Mouse (Mus musculus): ENCODE data around the gene Slc16a3. TPM values are rescaled to one million over a fixed set of nuclear protein-coding genes. Genes with fewer than 3 reads are reported as not detected.

Gene Slc16a3
- polyA plus RNA-seq, 1 experiment from 2014 or later = 21.9 TPM

DNA sequence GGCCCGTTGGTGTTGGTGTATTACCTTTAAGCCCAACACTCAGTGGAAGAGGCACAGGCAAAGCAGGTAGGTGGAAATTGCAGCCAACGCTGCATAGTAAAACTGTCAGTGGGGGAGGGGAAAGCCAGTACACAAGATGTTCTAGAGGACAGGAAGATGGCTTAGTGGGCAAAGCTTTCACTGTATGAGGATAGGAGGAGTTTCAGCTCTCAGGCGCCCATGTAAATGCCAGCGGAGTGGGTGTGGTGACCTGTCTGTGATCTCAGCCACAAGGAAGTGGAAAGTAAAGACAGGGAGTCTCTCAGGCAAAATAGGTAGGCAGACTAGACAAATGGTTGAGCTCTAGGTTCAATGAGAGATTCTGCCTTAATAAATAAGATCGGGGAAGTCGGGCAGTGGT is 7.3 kb upstream of the Slc16a3 start:
- Histone ChIP-seq H3K36me3 (ENCODE audit: control insufficient read depth, insufficient read depth, low read length) (no peaks in the 10 kb centered on the region), H3K27ac (ENCODE audit: low read depth, low read length) (no peak overlapping the region), H3K9me3 (ENCODE audit: control insufficient read depth, low read length) (no peaks in the 10 kb centered on the region), H3K4me3 (ENCODE audit: low read length) (no peak overlapping the region), H3K4me1 (ENCODE audit: control insufficient read depth, insufficient read depth, low read length) (no peaks in the 10 kb centered on the region), H3K27me3 (ENCODE audit: control insufficient read depth, insufficient read depth, low read length) (no peaks in the 10 kb centered on the region), H3K9ac (ENCODE audit: low read depth, low read length) (no peak overlapping the region), H3K4me2 (replicated peaks; ENCODE audit: low read depth, low read length) (no peak overlapping the region)
- no peak for ATAC-seq (ENCODE audit: low FRiP score, low TSS enrichment)
- WGBS = 86% methylated on average over 6 of the region's 6 CpGs

DNA sequence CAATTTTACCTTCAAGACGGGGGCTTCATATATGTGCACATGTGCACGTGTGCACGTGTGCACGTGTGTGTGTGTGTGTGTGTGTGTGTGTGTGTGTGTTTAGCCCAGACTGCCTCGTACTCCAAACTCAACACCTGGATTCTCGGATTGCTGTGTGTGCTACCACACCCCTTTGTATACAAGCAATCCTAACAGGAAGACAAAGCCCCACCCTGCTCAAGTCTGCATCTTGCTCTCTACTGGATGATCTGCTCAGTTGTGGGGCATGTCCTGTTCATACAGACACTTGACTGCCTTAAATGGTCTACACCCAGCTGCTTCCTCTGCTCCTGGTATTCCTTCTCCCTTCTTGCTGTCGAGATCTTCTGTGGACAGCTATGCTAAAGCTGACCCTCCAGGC is 3.0 kb upstream of the Slc16a3 start:
- H3K4me1 ChIP-seq (ENCODE audit: control insufficient read depth, insufficient read depth, low read length) = peaks cover 20% of the 10 kb centered on the region
- H3K9ac ChIP-seq (ENCODE audit: low read depth, low read length) = no peak overlapping the region
- WGBS = 84% methylated on average over 7 of the region's 7 CpGs
- H3K4me3 ChIP-seq (ENCODE audit: low read length) = no peak overlapping the region
- no peaks in the 10 kb centered on the region for H3K9me3 ChIP-seq (ENCODE audit: control insufficient read depth, low read length)
- H3K4me2 ChIP-seq (replicated peaks; ENCODE audit: low read depth, low read length) = no peak overlapping the region
- ATAC-seq (ENCODE audit: low FRiP score, low TSS enrichment) = no peak
- H3K36me3 ChIP-seq (ENCODE audit: control insufficient read depth, insufficient read depth, low read length) = no peaks in the 10 kb centered on the region
- no peaks in the 10 kb centered on the region for H3K27me3 ChIP-seq (ENCODE audit: control insufficient read depth, insufficient read depth, low read length)
- no peak overlapping the region for H3K27ac ChIP-seq (ENCODE audit: low read depth, low read length)

DNA sequence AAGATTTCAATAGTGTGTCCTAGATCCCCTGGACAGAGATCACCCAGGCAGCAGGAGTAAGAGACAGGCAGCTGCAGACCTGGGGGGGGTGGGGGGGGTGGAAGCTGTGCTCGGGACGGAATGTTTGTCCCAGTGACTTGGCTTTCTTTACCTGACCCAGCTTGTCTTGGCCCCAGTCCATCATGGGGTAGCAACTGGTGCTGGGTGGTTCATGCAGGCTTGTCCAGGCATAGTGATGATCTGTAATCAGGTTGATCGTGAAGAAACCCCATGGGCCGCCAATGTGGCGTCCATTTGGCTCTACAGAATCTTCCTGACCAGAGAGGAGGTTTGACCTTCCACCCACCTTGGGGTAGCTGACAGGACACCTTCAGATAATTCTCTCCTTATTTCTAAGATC is 2.4 kb upstream of the Slc16a3 start:
- no peaks in the 10 kb centered on the region for H3K27me3 ChIP-seq (ENCODE audit: control insufficient read depth, insufficient read depth, low read length)
- H3K4me2 ChIP-seq (replicated peaks; ENCODE audit: low read depth, low read length) = no peak overlapping the region
- H3K9me3 ChIP-seq (ENCODE audit: control insufficient read depth, low read length) = no peaks in the 10 kb centered on the region
- H3K4me3 ChIP-seq (ENCODE audit: low read length) = no peak overlapping the region
- H3K4me1 ChIP-seq (ENCODE audit: control insufficient read depth, insufficient read depth, low read length) = peaks cover 24% of the 10 kb centered on the region
- H3K36me3 ChIP-seq (ENCODE audit: control insufficient read depth, insufficient read depth, low read length) = no peaks in the 10 kb centered on the region
- no peak for ATAC-seq (ENCODE audit: low FRiP score, low TSS enrichment)
- no peak overlapping the region for H3K9ac ChIP-seq (ENCODE audit: low read depth, low read length)
- no peak overlapping the region for H3K27ac ChIP-seq (ENCODE audit: low read depth, low read length)
- WGBS = 91% methylated on average over 5 of the region's 5 CpGs

GRCm38 (mm10) chr11:120948861-120949851 is 876 bp downstream of the Slc16a3 start:
- Histone ChIP-seq H3K27ac (ENCODE audit: low read depth, low read length) (peak overlapping the region; percentile 47; the same call in 1 of the 2 replicates), H3K9ac (ENCODE audit: low read depth, low read length) (peak overlapping the region; percentile 66), H3K4me2 (replicated peaks; ENCODE audit: low read depth, low read length) (peak overlapping the region; percentile 73), H3K4me1 (ENCODE audit: control insufficient read depth, insufficient read depth, low read length) (peaks cover 28% of the 10 kb centered on the region), H3K4me3 (ENCODE audit: low read length) (peak overlapping the region; percentile 57), H3K9me3 (ENCODE audit: control insufficient read depth, low read length) (no peaks in the 10 kb centered on the region), H3K36me3 (ENCODE audit: control insufficient read depth, insufficient read depth, low read length) (no peaks in the 10 kb centered on the region), H3K27me3 (ENCODE audit: control insufficient read depth, insufficient read depth, low read length) (no peaks in the 10 kb centered on the region)
- 1% methylated on average over 64 of the region's 75 CpGs for WGBS
- ATAC-seq (ENCODE audit: low FRiP score, low TSS enrichment) = peak; percentile 25

GRCm38 (mm10) chr11:120949863-120950262 is 1.6 kb downstream of the Slc16a3 start:
- ATAC-seq (ENCODE audit: low FRiP score, low TSS enrichment) = no peak
- Histone ChIP-seq H3K9ac (ENCODE audit: low read depth, low read length) (peak overlapping the region; percentile 66; the same call in 1 of the 2 replicates), H3K4me2 (replicated peaks; ENCODE audit: low read depth, low read length) (peak overlapping the region; percentile 73), H3K4me1 (ENCODE audit: control insufficient read depth, insufficient read depth, low read length) (peaks cover 28% of the 10 kb centered on the region), H3K9me3 (ENCODE audit: control insufficient read depth, low read length) (no peaks in the 10 kb centered on the region), H3K27ac (ENCODE audit: low read depth, low read length) (no peak overlapping the region), H3K36me3 (ENCODE audit: control insufficient read depth, insufficient read depth, low read length) (no peaks in the 10 kb centered on the region), H3K4me3 (ENCODE audit: low read length) (peak overlapping the region; percentile 57), H3K27me3 (ENCODE audit: control insufficient read depth, insufficient read depth, low read length) (no peaks in the 10 kb centered on the region)
- 16% methylated on average over 10 of the region's 10 CpGs for WGBS

- Histone ChIP-seq H3K27ac (ENCODE audit: low read depth, low read length) (peak overlapping the region; percentile 42; the same call in 1 of the 2 replicates), H3K4me2 (replicated peaks; ENCODE audit: low read depth, low read length) (peak overlapping the region; percentile 73), H3K9me3 (ENCODE audit: control insufficient read depth, low read length) (no peaks in the 10 kb centered on the region), H3K4me1 (ENCODE audit: control insufficient read depth, insufficient read depth, low read length) (peaks cover 28% of the 10 kb centered on the region), H3K27me3 (ENCODE audit: control insufficient read depth, insufficient read depth, low read length) (no peaks in the 10 kb centered on the region), H3K36me3 (ENCODE audit: control insufficient read depth, insufficient read depth, low read length) (peaks cover 1% of the 10 kb centered on the region; the same call in 1 of the 2 replicates), H3K4me3 (ENCODE audit: low read length) (peak overlapping the region; percentile 57), H3K9ac (ENCODE audit: low read depth, low read length) (peak overlapping the region; percentile 66)
- WGBS = 2% methylated on average over 39 of the region's 39 CpGs
- ATAC-seq (ENCODE audit: low FRiP score, low TSS enrichment) = peak; percentile 86
Measured at GRCm38 (mm10) chr11:120950281-120951202, 2.3 kb downstream of the Slc16a3 start.

GRCm38 (mm10) chr11:120951237-120951636 is 3.0 kb downstream of the Slc16a3 start:
- Histone ChIP-seq H3K9me3 (ENCODE audit: control insufficient read depth, low read length) (no peaks in the 10 kb centered on the region), H3K9ac (ENCODE audit: low read depth, low read length) (peak overlapping the region; percentile 66; the same call in 1 of the 2 replicates), H3K27me3 (ENCODE audit: control insufficient read depth, insufficient read depth, low read length) (no peaks in the 10 kb centered on the region), H3K4me3 (ENCODE audit: low read length) (peak overlapping the region; percentile 57), H3K4me1 (ENCODE audit: control insufficient read depth, insufficient read depth, low read length) (peaks cover 28% of the 10 kb centered on the region), H3K27ac (ENCODE audit: low read depth, low read length) (peak overlapping the region; percentile 42; the same call in 1 of the 2 replicates), H3K36me3 (ENCODE audit: control insufficient read depth, insufficient read depth, low read length) (peaks cover 8% of the 10 kb centered on the region), H3K4me2 (replicated peaks; ENCODE audit: low read depth, low read length) (peak overlapping the region; percentile 73)
- 25% methylated on average over 8 of the region's 8 CpGs for WGBS
- ATAC-seq (ENCODE audit: low FRiP score, low TSS enrichment) = no peak; the same call in 1 of the 2 replicates

- 69% methylated on average over 9 of the region's 9 CpGs for WGBS
- H3K9ac ChIP-seq (ENCODE audit: low read depth, low read length) = no peak overlapping the region
Measured at GRCm38 (mm10) chr11:120951731-120952730, 3.8 kb downstream of the Slc16a3 start.

More at GRCm38 (mm10) chr11:120951731-120952730, 3.8 kb downstream of the Slc16a3 start:
- H3K4me1 ChIP-seq (ENCODE audit: control insufficient read depth, insufficient read depth, low read length) = peaks cover 28% of the 10 kb centered on the region
- peak overlapping the region; percentile 73 for H3K4me2 ChIP-seq (replicated peaks; ENCODE audit: low read depth, low read length)
- H3K36me3 ChIP-seq (ENCODE audit: control insufficient read depth, insufficient read depth, low read length) = peaks cover 16% of the 10 kb centered on the region
- ATAC-seq (ENCODE audit: low FRiP score, low TSS enrichment) = no peak
- no peaks in the 10 kb centered on the region for H3K27me3 ChIP-seq (ENCODE audit: control insufficient read depth, insufficient read depth, low read length)
- no peak overlapping the region for H3K27ac ChIP-seq (ENCODE audit: low read depth, low read length)
- no peaks in the 10 kb centered on the region for H3K9me3 ChIP-seq (ENCODE audit: control insufficient read depth, low read length)
- no peak overlapping the region for H3K4me3 ChIP-seq (ENCODE audit: low read length)
